Mouse (Mus musculus) bone marrow macrophage, adult 2 months (primary cell): ENCODE results near the gene Slc3a1.

ENCODE experiments used
- CTCF ChIP-seq: IDR thresholded peaks from 2 replicates; pipeline ENCODE4 v1.5.1; 2012; ENCODE audit warnings: low read depth, mild to moderate bottlenecking, low read length, moderate library complexity
- POLR2A ChIP-seq: IDR thresholded peaks from 2 replicates; pipeline ENCODE4 v1.6.1; 2012; ENCODE audit warnings: mild to moderate bottlenecking, low read depth, low read length, borderline replicate concordance

GRCm38 (mm10) chr17:85098677-85099323 lies 70.6 kb downstream of the Slc3a1 start:
- TF ChIP-seq CTCF, result no peak
- TF ChIP-seq POLR2A, result no peak
